Mouse (Mus musculus) limb, embryonic 13.5 days (tissue): ENCODE data around the gene Ttll3. TPM values are rescaled to one million over a fixed set of nuclear protein-coding genes. Genes with fewer than 3 reads are reported as not detected.

Experiments used
- ATAC-seq: fragments of 200-750 bp; cut with Nextera tagmentation; 2 replicates; pipeline ENCODE4 v1.8.0; 2017; ENCODE audit warnings: low read depth, moderate number of reproducible peaks, moderate TSS enrichment; ENCODE audit not compliant: low FRiP score
- H3K27ac ChIP-seq: fragments of 300-500 bp; sonication (generic); 2 replicates; pipeline ENCODE4 v1.5.1; 2015; ENCODE audit warnings: inconsistent platforms, mild to moderate bottlenecking, moderate library complexity
- H3K27me3 ChIP-seq: fragments of 300-500 bp; sonication (generic); 2 replicates; pipeline ENCODE4 v1.6.1; 2015; ENCODE audit warnings: mild to moderate bottlenecking, inconsistent platforms
- H3K36me3 ChIP-seq: fragments of 300-500 bp; sonication (generic); 2 replicates; pipeline ENCODE4 v1.6.1; 2015; ENCODE audit warnings: inconsistent platforms, mild to moderate bottlenecking, moderate library complexity
- H3K4me1 ChIP-seq: fragments of 300-500 bp; sonication (generic); 2 replicates; pipeline ENCODE4 v1.6.1; 2015; ENCODE audit warnings: inconsistent platforms
- H3K4me2 ChIP-seq: fragments of 300-500 bp; sonication (generic); replicated peaks from 2 replicates; pipeline ENCODE4 v1.6.1; 2015; ENCODE audit warnings: inconsistent platforms, mild to moderate bottlenecking, moderate library complexity
- H3K4me3 ChIP-seq: fragments of 300-500 bp; sonication (generic); 2 replicates; pipeline ENCODE4 v1.5.1; 2015; ENCODE audit warnings: moderate library complexity, mild to moderate bottlenecking, inconsistent platforms
- H3K9ac ChIP-seq: fragments of 300-500 bp; sonication (generic); 2 replicates; pipeline ENCODE4 v1.6.1; 2015; ENCODE audit warnings: mild to moderate bottlenecking, inconsistent platforms
- H3K9me3 ChIP-seq: fragments of 300-500 bp; sonication (generic); 2 replicates; pipeline ENCODE4 v1.6.1; 2016; ENCODE audit warnings: inconsistent platforms
- WGBS: fragments of 180-500 bp; shearing (Covaris S2); methylation state at CpG from one replicate; pipeline ENCODE4 v1.1.7; 2015; 5-methylcytosine and 5-hydroxymethylcytosine counted together
- polyA plus RNA-seq: library from polyadenylated mRNA; unstranded; fragments of >200 nt; fragmentation: Nextera tagmentation; extraction: Ambion mirVana; gene quantifications from 2 replicates; pipeline ENCODE4 v1.2.1, GENCODE M21; 2015

Ttll3 gene
- polyA plus RNA-seq, 1 experiment from 2014 or later = 7.3 TPM

DNA sequence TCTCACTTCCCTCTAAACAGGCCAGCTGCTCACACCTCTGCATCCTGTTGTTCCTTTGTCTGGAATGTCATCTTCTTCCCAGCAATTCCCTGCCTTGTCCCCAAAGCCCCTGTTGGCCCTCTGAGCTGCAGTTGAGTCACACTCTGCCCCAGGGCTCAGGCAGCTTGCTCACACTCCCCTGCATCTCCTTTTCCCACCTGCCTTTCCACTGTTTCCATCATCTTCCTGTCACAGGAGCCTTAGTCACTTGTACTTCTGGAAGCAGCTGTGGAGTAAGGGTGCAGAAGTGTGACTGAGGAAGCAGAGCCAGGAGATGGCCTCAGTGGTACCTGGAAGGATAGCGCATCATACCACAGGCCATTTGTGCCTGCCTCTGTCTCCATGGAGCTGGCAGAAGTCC lies 26.8 kb upstream of the Ttll3 start:
- peaks cover 13% of the 10 kb centered on the region for H3K36me3 ChIP-seq
- H3K9ac ChIP-seq = no peak overlapping the region
- no peaks in the 10 kb centered on the region for H3K27me3 ChIP-seq
- H3K9me3 ChIP-seq = no peaks in the 10 kb centered on the region
- H3K4me2 ChIP-seq = no peak overlapping the region
- H3K27ac ChIP-seq = no peak overlapping the region
- no peak for ATAC-seq
- no peak overlapping the region for H3K4me3 ChIP-seq
- 93% methylated on average over 1 of the region's 1 CpGs for WGBS
- no peaks in the 10 kb centered on the region for H3K4me1 ChIP-seq

DNA sequence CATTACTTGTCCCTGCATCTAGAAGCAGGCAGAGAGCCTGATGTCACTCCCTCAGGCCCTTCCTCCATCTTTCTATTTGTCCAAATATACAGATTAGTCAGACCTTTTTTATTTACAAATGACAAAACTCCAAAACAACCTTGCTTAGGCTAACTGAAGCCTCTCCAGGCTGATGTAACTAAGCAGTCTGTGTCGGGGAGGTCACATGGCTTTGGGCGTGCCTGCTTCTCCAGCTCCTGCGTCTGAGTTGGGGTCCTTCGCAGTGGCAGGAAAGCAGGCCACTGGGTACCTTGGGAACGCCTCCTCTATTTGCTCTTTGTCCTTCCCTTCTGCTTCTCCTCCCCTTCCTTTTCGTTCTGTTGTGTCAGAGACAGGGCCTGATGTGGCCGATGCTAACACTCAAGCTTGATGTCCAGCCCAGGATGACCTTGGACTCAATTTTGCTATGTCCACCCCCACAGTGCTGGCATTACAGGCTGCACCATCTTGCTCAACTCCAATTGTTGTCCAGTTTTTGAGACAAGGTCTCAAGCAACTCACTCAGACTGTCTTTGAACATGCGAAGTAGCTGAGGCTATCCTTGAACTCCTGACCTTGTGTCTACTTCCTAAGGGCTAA lies 24.4 kb upstream of the Ttll3 start:
- H3K4me3 ChIP-seq = no peak overlapping the region
- H3K27ac ChIP-seq = no peak overlapping the region
- H3K4me2 ChIP-seq = no peak overlapping the region
- H3K36me3 ChIP-seq = peaks cover 31% of the 10 kb centered on the region
- H3K9ac ChIP-seq = no peak overlapping the region
- H3K27me3 ChIP-seq = no peaks in the 10 kb centered on the region
- 71% methylated on average over 8 of the region's 8 CpGs for WGBS
- H3K9me3 ChIP-seq = no peaks in the 10 kb centered on the region
- ATAC-seq = no peak
- H3K4me1 ChIP-seq = no peaks in the 10 kb centered on the region

DNA sequence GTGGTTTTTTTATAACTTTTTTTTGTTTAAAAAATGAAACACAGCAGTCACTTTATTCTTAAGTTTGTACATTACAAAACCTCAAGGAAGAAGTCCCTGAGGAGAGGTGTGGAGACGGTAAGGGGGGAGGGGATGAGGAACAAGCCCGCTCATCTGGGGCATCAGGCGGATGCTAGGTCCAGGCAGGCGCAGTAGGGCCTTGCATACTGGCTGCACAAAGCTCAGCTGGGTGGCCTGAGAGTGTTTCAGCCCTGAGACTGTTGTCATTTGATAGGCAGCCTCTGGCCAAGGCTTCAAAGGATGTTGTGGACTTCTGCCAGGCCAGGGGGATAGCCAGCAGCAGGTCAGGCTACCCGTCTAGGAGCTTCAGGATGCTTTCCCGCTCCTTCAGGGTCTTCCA lies 22.4 kb upstream of the Ttll3 start:
- no peaks in the 10 kb centered on the region for H3K27me3 ChIP-seq
- no peaks in the 10 kb centered on the region for H3K4me1 ChIP-seq
- no peak overlapping the region for H3K4me2 ChIP-seq
- 90% methylated on average over 6 of the region's 6 CpGs for WGBS
- H3K9ac ChIP-seq = no peak overlapping the region
- peaks cover 52% of the 10 kb centered on the region for H3K36me3 ChIP-seq
- H3K27ac ChIP-seq = no peak overlapping the region
- ATAC-seq = no peak
- H3K4me3 ChIP-seq = no peak overlapping the region
- no peaks in the 10 kb centered on the region for H3K9me3 ChIP-seq

DNA sequence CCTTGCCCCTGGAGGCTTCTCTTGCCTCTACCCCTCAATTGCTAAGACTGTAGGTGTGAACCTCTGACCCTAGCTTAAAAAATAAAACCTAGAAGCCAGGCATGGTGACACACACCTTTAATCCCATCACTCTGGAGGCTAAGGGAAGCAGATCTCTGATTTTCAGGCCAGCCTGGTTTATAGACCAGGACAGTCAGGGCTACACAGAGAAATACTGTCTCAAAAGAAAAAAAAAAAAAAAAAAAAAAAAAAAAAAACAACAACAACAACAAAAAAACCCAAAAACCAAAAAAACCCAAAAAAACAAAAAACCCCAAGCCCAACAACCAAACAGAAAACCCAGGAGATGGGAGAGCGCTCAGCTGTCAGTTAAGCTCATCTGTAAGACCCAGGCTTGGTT lies 21.5 kb upstream of the Ttll3 start:
- Histone ChIP-seq H3K36me3 (peaks cover 61% of the 10 kb centered on the region), H3K9ac (no peak overlapping the region), H3K27me3 (no peaks in the 10 kb centered on the region), H3K4me3 (no peak overlapping the region), H3K4me2 (no peak overlapping the region), H3K9me3 (no peaks in the 10 kb centered on the region), H3K27ac (no peak overlapping the region), H3K4me1 (no peaks in the 10 kb centered on the region)
- 96% methylated on average over 1 of the region's 1 CpGs for WGBS
- ATAC-seq = no peak

DNA sequence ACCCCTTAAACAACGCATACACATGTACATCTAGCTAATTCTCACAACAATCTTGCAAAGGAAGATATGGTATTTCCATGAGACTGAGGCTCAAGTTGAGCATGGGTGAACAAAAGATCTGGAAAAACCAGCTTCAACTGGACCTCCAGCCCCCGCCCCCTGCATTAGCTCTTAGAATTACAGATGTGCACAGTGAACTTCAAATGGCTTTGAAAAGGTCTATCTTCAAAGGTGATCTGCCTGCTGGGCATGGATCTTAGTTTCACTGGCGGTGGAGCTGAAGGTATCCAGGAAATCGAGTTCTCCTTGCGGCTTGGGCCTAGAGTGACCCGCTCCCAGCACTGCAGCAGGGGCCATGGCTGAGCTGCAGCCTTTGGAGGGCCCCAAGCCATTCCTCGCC lies 20.9 kb upstream of the Ttll3 start:
- H3K4me3 ChIP-seq = no peak overlapping the region
- H3K9ac ChIP-seq = no peak overlapping the region
- ATAC-seq = no peak
- H3K9me3 ChIP-seq = no peaks in the 10 kb centered on the region
- H3K36me3 ChIP-seq = peaks cover 66% of the 10 kb centered on the region
- no peak overlapping the region for H3K4me2 ChIP-seq
- H3K4me1 ChIP-seq = no peaks in the 10 kb centered on the region
- no peaks in the 10 kb centered on the region for H3K27me3 ChIP-seq
- WGBS = 85% methylated on average over 7 of the region's 7 CpGs
- no peak overlapping the region for H3K27ac ChIP-seq

DNA sequence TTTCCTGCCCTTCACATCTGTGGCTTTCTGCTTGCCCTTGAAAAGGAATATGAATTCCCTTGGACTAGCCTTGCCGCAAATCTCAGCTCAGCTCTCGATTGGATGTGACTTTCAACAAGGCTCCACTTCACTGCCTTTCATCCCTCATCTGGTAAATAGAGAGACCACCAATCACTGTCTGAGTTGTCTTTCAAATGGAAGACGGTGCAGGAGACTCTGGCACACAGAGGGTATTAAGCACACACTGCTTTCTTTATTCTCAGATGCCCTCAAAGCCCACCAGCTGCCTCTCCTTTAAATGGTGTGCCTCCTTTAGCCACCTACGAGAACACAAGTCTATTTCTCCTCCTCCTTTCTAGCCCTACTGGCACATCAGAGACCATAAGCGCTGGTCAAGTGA lies 20.5 kb upstream of the Ttll3 start:
- H3K27ac ChIP-seq = no peak overlapping the region
- no peak overlapping the region for H3K9ac ChIP-seq
- no peak overlapping the region for H3K4me2 ChIP-seq
- 88% methylated on average over 5 of the region's 5 CpGs for WGBS
- ATAC-seq = no peak
- peaks cover 71% of the 10 kb centered on the region for H3K36me3 ChIP-seq
- H3K27me3 ChIP-seq = no peaks in the 10 kb centered on the region
- no peaks in the 10 kb centered on the region for H3K4me1 ChIP-seq
- no peak overlapping the region for H3K4me3 ChIP-seq
- no peaks in the 10 kb centered on the region for H3K9me3 ChIP-seq

DNA sequence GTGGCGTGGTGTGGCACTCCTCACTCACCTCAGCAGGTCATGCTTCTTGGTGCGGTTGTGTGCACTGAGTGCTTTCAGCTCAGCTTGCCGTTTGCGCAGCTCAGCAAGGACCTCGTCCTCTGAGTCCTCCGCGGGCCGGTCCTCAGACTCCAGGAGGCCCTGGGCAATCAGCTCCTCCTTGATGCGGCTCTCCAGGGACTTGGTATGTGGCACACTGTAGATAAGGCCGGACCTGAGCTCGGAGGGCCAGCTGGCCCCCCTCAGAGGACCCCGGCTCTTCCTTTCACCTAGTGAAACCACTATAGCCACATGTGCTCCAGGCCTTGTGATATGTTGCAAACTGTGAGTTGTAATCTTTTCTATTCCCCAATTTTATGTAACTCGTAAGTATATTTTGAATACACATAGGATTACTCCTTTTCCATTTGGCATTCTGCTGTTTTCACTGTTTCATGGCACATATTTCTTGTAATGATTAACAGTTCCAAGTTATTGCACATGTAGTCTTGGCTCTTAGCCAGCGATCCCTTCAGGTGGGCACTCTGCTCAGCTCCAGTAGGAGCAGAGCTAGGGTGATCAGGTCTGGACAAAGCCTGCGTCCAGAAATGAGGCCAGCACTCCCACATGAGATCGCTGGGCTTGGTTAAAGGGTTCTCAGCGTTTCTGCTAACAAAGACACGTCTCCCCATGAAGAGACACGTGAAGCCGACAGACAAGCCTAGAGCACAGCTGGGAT lies 18.7 kb upstream of the Ttll3 start:
- H3K9me3 ChIP-seq = no peaks in the 10 kb centered on the region
- ATAC-seq = no peak
- no peak overlapping the region for H3K4me3 ChIP-seq
- no peaks in the 10 kb centered on the region for H3K4me1 ChIP-seq
- H3K36me3 ChIP-seq = peaks cover 88% of the 10 kb centered on the region
- H3K27me3 ChIP-seq = no peaks in the 10 kb centered on the region
- no peak overlapping the region for H3K9ac ChIP-seq
- no peak overlapping the region for H3K27ac ChIP-seq
- no peak overlapping the region for H3K4me2 ChIP-seq
- WGBS = 94% methylated on average over 20 of the region's 20 CpGs

DNA sequence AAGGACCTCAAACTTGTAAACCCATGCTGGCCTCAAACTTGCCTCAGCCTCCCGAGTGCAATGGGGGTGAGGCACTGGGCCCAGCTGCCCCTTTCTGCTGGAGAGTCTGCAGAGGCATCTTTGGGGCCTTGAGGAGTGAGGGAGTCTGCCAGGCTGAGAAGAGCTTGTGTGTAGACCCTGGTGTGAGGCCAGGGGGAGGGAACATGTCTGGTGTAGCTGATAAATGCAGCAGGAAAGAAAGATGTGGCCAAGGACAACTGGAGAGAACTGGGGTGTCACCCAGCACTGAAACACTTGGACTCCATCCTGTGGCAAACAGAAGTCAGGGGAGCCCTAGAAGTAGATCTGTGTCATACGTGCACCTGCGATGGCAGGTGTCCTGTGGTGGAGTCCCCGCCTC lies 15.6 kb upstream of the Ttll3 start:
- Histone ChIP-seq H3K36me3 (peaks cover 74% of the 10 kb centered on the region), H3K4me2 (no peak overlapping the region), H3K9ac (no peak overlapping the region), H3K27me3 (no peaks in the 10 kb centered on the region), H3K27ac (no peak overlapping the region), H3K9me3 (no peaks in the 10 kb centered on the region), H3K4me3 (no peak overlapping the region), H3K4me1 (peaks cover 6% of the 10 kb centered on the region)
- WGBS = 88% methylated on average over 4 of the region's 4 CpGs
- ATAC-seq = no peak

DNA sequence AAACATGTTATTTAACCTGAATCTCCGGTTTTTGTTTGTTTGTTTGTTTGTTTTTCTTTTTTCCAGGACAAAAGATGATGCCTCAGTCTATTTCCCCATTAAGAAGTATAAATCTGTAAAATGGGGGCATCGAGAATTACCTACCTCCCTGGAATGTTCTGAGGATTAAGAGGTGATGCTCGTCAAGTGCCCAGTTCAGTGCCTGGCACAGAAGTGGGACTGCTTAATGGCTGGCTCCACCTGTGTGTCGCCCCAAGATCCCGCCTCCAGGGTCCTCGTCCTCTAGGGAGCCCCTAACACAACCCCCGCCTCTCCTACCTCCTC lies 11.9 kb upstream of the Ttll3 start:
- no peak for ATAC-seq
- Histone ChIP-seq H3K4me1 (peaks cover 18% of the 10 kb centered on the region), H3K9ac (peak overlapping the region; percentile 97), H3K27me3 (no peaks in the 10 kb centered on the region), H3K27ac (peak overlapping the region; percentile 90), H3K4me3 (peak overlapping the region; percentile 99), H3K9me3 (no peaks in the 10 kb centered on the region), H3K4me2 (peak overlapping the region; percentile 96), H3K36me3 (peaks cover 58% of the 10 kb centered on the region)
- 9% methylated on average over 7 of the region's 7 CpGs for WGBS

DNA sequence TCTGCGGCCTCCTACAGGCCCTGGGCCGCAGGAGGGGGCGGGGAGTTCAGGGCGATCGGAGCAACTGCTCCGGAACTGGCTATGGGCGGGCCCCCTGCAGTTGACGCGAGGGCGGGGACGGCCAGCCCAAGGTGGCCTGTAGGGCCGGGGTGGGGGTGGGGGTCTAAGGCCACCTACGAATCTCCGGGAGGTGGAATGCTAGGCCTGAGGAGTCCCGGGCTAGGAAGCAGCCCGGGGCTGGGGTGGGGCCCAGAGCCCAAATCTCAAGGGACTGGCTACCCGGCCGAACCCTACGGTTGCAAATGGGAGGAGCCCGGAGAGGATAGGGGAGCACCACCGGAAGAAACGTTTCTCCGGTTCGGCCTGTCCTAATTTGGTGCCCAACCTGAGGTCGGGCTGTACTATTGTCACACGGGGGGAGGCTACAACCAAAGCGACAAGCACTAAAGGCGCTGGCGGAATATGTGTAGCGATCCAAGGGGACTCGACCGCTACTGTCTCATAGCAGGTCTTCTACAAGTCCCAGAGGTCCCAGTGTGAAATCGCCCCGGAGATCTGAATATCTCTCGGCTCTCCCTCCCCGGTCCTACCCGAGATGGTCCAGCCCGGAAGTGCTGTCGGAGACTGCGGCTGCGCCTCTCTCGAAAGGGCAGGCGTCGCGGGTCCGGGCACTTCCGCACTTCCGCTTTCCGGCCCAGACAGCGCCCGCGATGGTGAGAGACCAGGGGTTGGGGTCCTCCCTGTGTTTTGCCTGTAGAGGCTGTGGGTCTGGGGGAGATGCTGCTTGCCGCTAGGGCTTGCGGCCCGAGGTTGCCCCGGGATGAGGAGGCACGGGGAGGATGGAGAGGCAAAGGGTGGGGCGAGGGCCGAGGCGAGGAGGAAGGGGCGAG lies 11.3 kb upstream of the Ttll3 start, which contains the start of the genes Tada3 and Arpc4:
Gene Tada3 (minus strand): TSS at position 388 of the 890 bp plus-strand sequence.
Gene Arpc4 (plus strand): TSS at position 620 of the 890 bp plus-strand sequence.
- peak; percentile 96 for ATAC-seq
- peaks cover 58% of the 10 kb centered on the region for H3K36me3 ChIP-seq
- H3K27ac ChIP-seq = peak within 1 kb of the TSS; percentile 90
- no peaks in the 10 kb centered on the region for H3K9me3 ChIP-seq
- peak within 1 kb of the TSS; percentile 97 for H3K9ac ChIP-seq
- H3K4me2 ChIP-seq = peak within 1 kb of the TSS; percentile 96
- peaks cover 18% of the 10 kb centered on the region for H3K4me1 ChIP-seq
- peak within 1 kb of the TSS; percentile 99 for H3K4me3 ChIP-seq
- under 1% methylated on average over 60 of the region's 61 CpGs for WGBS
- no peaks in the 10 kb centered on the region for H3K27me3 ChIP-seq

DNA sequence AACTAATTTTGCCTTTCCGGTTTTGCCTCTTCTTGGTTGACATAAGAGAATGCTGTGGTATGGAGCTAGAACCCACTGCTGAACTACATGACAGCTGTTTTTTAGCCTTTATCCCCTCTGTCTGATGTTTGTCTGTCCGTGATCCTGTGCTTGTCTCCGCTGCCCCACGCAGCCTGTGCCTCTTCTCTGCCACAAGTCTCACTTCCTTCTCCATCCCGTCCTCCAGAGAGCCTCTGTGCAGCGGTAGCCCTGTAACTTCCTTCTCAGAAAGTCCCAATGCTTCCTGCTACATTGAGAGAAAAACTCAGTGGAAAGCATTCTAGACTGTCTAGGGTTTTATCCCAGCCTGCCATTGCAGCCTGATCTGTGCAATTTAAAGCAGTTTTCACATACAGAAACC lies 9.8 kb upstream of the Ttll3 start:
- Histone ChIP-seq H3K36me3 (peaks cover 58% of the 10 kb centered on the region), H3K27ac (no peak overlapping the region), H3K9ac (peak overlapping the region; percentile 97), H3K4me3 (peak overlapping the region; percentile 99), H3K27me3 (no peaks in the 10 kb centered on the region), H3K9me3 (no peaks in the 10 kb centered on the region), H3K4me2 (peak overlapping the region; percentile 96), H3K4me1 (peaks cover 18% of the 10 kb centered on the region)
- 79% methylated on average over 6 of the region's 6 CpGs for WGBS
- no peak for ATAC-seq

DNA sequence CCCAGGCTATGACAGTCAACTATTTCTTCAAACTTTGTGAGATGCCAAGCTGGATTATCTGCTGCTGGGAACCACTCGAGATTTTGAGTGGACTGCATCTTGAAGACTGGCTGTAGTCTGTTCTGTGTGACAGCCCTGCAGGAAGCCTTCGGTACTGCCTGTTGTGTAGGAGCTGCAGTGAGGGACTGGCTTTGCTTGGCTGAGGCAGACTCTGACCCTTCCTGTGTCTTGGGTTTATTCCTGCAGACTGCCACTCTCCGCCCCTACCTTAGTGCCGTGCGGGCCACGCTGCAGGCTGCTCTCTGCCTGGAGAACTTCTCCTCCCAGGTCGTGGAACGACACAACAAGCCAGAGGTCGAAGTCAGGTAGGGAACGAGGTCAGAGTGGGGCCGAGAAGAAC lies 8.6 kb upstream of the Ttll3 start:
- H3K36me3 ChIP-seq = peaks cover 58% of the 10 kb centered on the region
- ATAC-seq = no peak
- 92% methylated on average over 11 of the region's 11 CpGs for WGBS

More for the DNA sequence above, 8.6 kb upstream of the Ttll3 start:
- H3K4me1 ChIP-seq = peaks cover 18% of the 10 kb centered on the region
- H3K4me2 ChIP-seq = no peak overlapping the region
- no peaks in the 10 kb centered on the region for H3K9me3 ChIP-seq
- H3K27me3 ChIP-seq = no peaks in the 10 kb centered on the region
- H3K27ac ChIP-seq = no peak overlapping the region
- H3K9ac ChIP-seq = no peak overlapping the region
- H3K4me3 ChIP-seq = no peak overlapping the region
